Comparison of ENCODE assay signal across 24 mouse cellular contexts in genomic region chr9:57283311-57283710, GRCm38 (mm10). TPM values are rescaled to one million over a fixed set of nuclear protein-coding genes. Genes with fewer than 3 reads are reported as not detected.
A peak's percentile ranks its signal among the peaks of the same experiment; 100 is the strongest.
DNase-seq lines count a peak whose midpoint lies in the region; ATAC-seq and TF ChIP-seq lines count a peak whose summit lies in the region.
"Had no signal": no experiment of that assay in that cellular context is flagged by ENCODE, and none has a peak within 500 bp of the region (broad histone marks: within the 10 kb centered on the region; RNA-seq: fewer than 3 reads in every experiment).

No protein-coding gene starts in this region.

- peak; percentile 16 for DNase-seq in gastrocnemius, adult 18-20 months (ENCODE audit: low spot score)
- no peak for DNase-seq in gastrocnemius, adult 8-10 months (ENCODE audit: low spot score in 2 of 2)
- DNase-seq in liver, postnatal 0 days, result no peak
- peak; percentile 68 for DNase-seq in fat pad, adult 2 months (ENCODE audit: extremely low read depth, low read depth, low spot score)
- no peak for DNase-seq in heart, adult 9 months (ENCODE audit: low spot score in 2 of 2)
- no peak for DNase-seq in hindbrain, embryonic 14.5 days (ENCODE audit: low spot score)
- DNase-seq: adrenal gland, adult 8-10 months; cerebellum, adult 11-12 months; cerebellum, adult 9-10 months; cerebellum, postnatal 25 days; gastrocnemius, postnatal 36 days; heart, postnatal 14 days; kidney, adult 18-20 months had no signal

- peaks cover 33% of the 10 kb centered on the region for H3K4me1 ChIP-seq in liver, postnatal 0 days (ENCODE audit: insufficient read depth)
- peaks cover 31% of the 10 kb centered on the region for H3K4me1 ChIP-seq in liver, embryonic 12.5 days
- no peaks in the 10 kb centered on the region for H3K4me1 ChIP-seq in intestine, postnatal 0 days (replicated peaks; ENCODE audit: control insufficient read depth, insufficient read depth, low read length)
- peaks cover 7% of the 10 kb centered on the region for H3K4me1 ChIP-seq in hindbrain, embryonic 14.5 days (replicated peaks; ENCODE audit: control insufficient read depth, insufficient read depth, low read length)

- H3K36me3 ChIP-seq in liver, postnatal 0 days (replicated peaks; ENCODE audit: insufficient read depth, low read length), result no peaks in the 10 kb centered on the region
- no peaks in the 10 kb centered on the region for H3K36me3 ChIP-seq in liver, embryonic 12.5 days
- no peaks in the 10 kb centered on the region for H3K36me3 ChIP-seq in intestine, postnatal 0 days (ENCODE audit: control insufficient read depth, insufficient read depth)
- no peaks in the 10 kb centered on the region for H3K36me3 ChIP-seq in hindbrain, embryonic 14.5 days (replicated peaks; ENCODE audit: control insufficient read depth, insufficient read depth)
- H3K36me3 ChIP-seq: embryonic facial prominence, embryonic 13.5 days; heart, embryonic 15.5 days; hindbrain, embryonic 13.5 days had no signal

- no peak overlapping the region for H3K4me3 ChIP-seq in liver, postnatal 0 days (ENCODE audit: low read depth, low read length)
- no peak overlapping the region for H3K4me3 ChIP-seq in liver, embryonic 12.5 days
- H3K4me3 ChIP-seq in intestine, postnatal 0 days (ENCODE audit: low read depth, low read length), result no peak overlapping the region
- H3K4me3 ChIP-seq in hindbrain, embryonic 14.5 days (replicated peaks; ENCODE audit: low read length), result no peak overlapping the region
- H3K4me3 ChIP-seq: embryonic facial prominence, embryonic 13.5 days; heart, embryonic 15.5 days; hindbrain, embryonic 13.5 days had no signal

- no peak for TF ChIP-seq CTCF in liver, postnatal 0 days (IDR thresholded peaks at IDR 0.05; ENCODE audit: low read depth)
- no peak for TF ChIP-seq CTCF in intestine, postnatal 0 days (IDR thresholded peaks at IDR 0.05; ENCODE audit: low read depth)

- no peak for TF ChIP-seq EP300 in liver, postnatal 0 days (IDR thresholded peaks at IDR 0.05; ENCODE audit: low read depth)

- no peaks in the 10 kb centered on the region for H3K9me3 ChIP-seq in liver, postnatal 0 days (ENCODE audit: low read length)
- H3K9me3 ChIP-seq in liver, embryonic 12.5 days (replicated peaks), result no peaks in the 10 kb centered on the region
- no peaks in the 10 kb centered on the region for H3K9me3 ChIP-seq in intestine, postnatal 0 days (ENCODE audit: control insufficient read depth)
- no peaks in the 10 kb centered on the region for H3K9me3 ChIP-seq in hindbrain, embryonic 14.5 days (ENCODE audit: control insufficient read depth, low read length)
- H3K9me3 ChIP-seq: embryonic facial prominence, embryonic 13.5 days; heart, embryonic 15.5 days; hindbrain, embryonic 13.5 days had no signal

- H3K9ac ChIP-seq in liver, postnatal 0 days (replicated peaks), result no peak overlapping the region
- no peak overlapping the region for H3K9ac ChIP-seq in liver, embryonic 12.5 days
- H3K9ac ChIP-seq in intestine, postnatal 0 days (ENCODE audit: low read depth, low read length), result no peak overlapping the region
- no peak overlapping the region for H3K9ac ChIP-seq in hindbrain, embryonic 14.5 days
- H3K9ac ChIP-seq: embryonic facial prominence, embryonic 13.5 days; heart, embryonic 15.5 days; hindbrain, embryonic 13.5 days had no signal

- WGBS in liver, postnatal 0 days (ENCODE audit: insufficient replicate concordance), result 64% methylated on average over 4 of the region's 4 CpGs
- 62% methylated on average over 4 of the region's 4 CpGs for WGBS in liver, embryonic 12.5 days (ENCODE audit: insufficient replicate concordance)
- WGBS in intestine, postnatal 0 days, result 55% methylated on average over 4 of the region's 4 CpGs
- WGBS in hindbrain, embryonic 14.5 days, result 63% methylated on average over 4 of the region's 4 CpGs

- no peak overlapping the region for H3K4me2 ChIP-seq in liver, postnatal 0 days (ENCODE audit: low read depth, low read length)
- H3K4me2 ChIP-seq in liver, embryonic 12.5 days, result no peak overlapping the region
- 0 out of 2 replicates have a peak overlapping the region, but pooled peaks have one; percentile 9 for H3K4me2 ChIP-seq in intestine, postnatal 0 days (replicated peaks; ENCODE audit: low read depth)
- no peak overlapping the region for H3K4me2 ChIP-seq in hindbrain, embryonic 14.5 days (replicated peaks)
- H3K4me2 ChIP-seq: embryonic facial prominence, embryonic 13.5 days; heart, embryonic 11.5 days; heart, embryonic 15.5 days; hindbrain, embryonic 13.5 days had no signal

- no peaks in the 10 kb centered on the region for H3K27me3 ChIP-seq in liver, postnatal 0 days (ENCODE audit: insufficient read depth, low read length)
- H3K27me3 ChIP-seq in liver, embryonic 12.5 days (replicated peaks), result peaks cover 40% of the 10 kb centered on the region
- H3K27me3 ChIP-seq in intestine, postnatal 0 days (replicated peaks; ENCODE audit: control insufficient read depth, insufficient read depth, low read length), result no peaks in the 10 kb centered on the region
- H3K27me3 ChIP-seq in hindbrain, embryonic 14.5 days (ENCODE audit: control insufficient read depth, insufficient read depth, low read length), result 0 out of 2 replicates have a peak, but pooled peaks cover 3% of the 10 kb centered on the region
- H3K27me3 ChIP-seq: CH12.LX; heart, embryonic 15.5 days had no signal

- ATAC-seq in liver, postnatal 0 days, result no peak
- no peak for ATAC-seq in liver, embryonic 12.5 days
- no peak for ATAC-seq in intestine, postnatal 0 days
- no peak for ATAC-seq in hindbrain, embryonic 14.5 days (ENCODE audit: low FRiP score)
- ATAC-seq: forebrain, embryonic 14.5 days had no signal

- peak overlapping the region; percentile 9 for H3K27ac ChIP-seq in liver, postnatal 0 days (ENCODE audit: low read depth)
- H3K27ac ChIP-seq in liver, embryonic 12.5 days, result no peak overlapping the region
- no peak overlapping the region for H3K27ac ChIP-seq in intestine, postnatal 0 days (ENCODE audit: low read depth, low read length)
- no peak overlapping the region for H3K27ac ChIP-seq in hindbrain, embryonic 14.5 days
- H3K27ac ChIP-seq: embryonic facial prominence, embryonic 13.5 days; heart, embryonic 15.5 days; hindbrain, embryonic 13.5 days had no signal

RNA-seq across cellular contexts. Expression of gene 1700017B05Rik, which starts 20.9 kb away (rescaled TPM):
- 1 to 10 TPM; 2.9 to 4.0 TPM for total RNA-seq in gastrocnemius, adult 18-20 months (2021)
- 1 to 10 TPM; 1.8 to 3.3 (median 2.5) TPM for total RNA-seq in gastrocnemius, adult 8-10 months (2022)
- polyA plus RNA-seq in liver, postnatal 0 days (2015; fragmentation: Nextera tagmentation; extraction: Ambion mirVana), result 10.1 and 10.4 TPM in 2 replicates
- 22.2 and 23.4 TPM in 2 replicates for polyA plus RNA-seq in liver, embryonic 12.5 days (2016; fragmentation: Nextera tagmentation; extraction: Ambion mirVana)
- 12.8 and 14.2 TPM in 2 replicates for polyA plus RNA-seq in intestine, postnatal 0 days (2015; fragmentation: Nextera tagmentation; extraction: Ambion mirVana)
- 3.2 and 3.4 TPM in 2 replicates for polyA plus RNA-seq in hindbrain, embryonic 14.5 days (2014; fragmentation: Nextera tagmentation; extraction: Ambion mirVana)

RNA-seq across cellular contexts. Expression of gene Trcg1, which starts 47.0 kb away (rescaled TPM):
- total RNA-seq in gastrocnemius, adult 18-20 months (2021), result not detected
- not detected for total RNA-seq in gastrocnemius, adult 8-10 months (2022)
- not detected in 2 replicates for polyA plus RNA-seq in liver, postnatal 0 days (2015; fragmentation: Nextera tagmentation; extraction: Ambion mirVana)
- polyA plus RNA-seq in liver, embryonic 12.5 days (2016; fragmentation: Nextera tagmentation; extraction: Ambion mirVana), result not detected in 2 replicates
- not detected in 2 replicates for polyA plus RNA-seq in intestine, postnatal 0 days (2015; fragmentation: Nextera tagmentation; extraction: Ambion mirVana)
- not detected in 2 replicates for polyA plus RNA-seq in hindbrain, embryonic 14.5 days (2014; fragmentation: Nextera tagmentation; extraction: Ambion mirVana)
- total RNA-seq: adrenal gland, adult 8-10 months; CH12.LX; gastrocnemius, postnatal 36 days; heart, adult 18-20 months; heart, postnatal 14 days; hematopoietic stem cell, adult 5-6 weeks had no signal
- polyA plus RNA-seq: cortical plate, adult 2 months; embryonic facial prominence, embryonic 13.5 days; forebrain, embryonic 14.5 days; heart, embryonic 11.5 days; heart, embryonic 15.5 days; hindbrain, embryonic 13.5 days had no signal

Comparison
In these comparisons a context has a peak if more than half of its experiments do, and no peak if none do; other contexts are left out.
1. DNase-seq: peak in gastrocnemius, adult 18-20 months (single experiment) and fat pad, adult 2 months (single experiment); none in gastrocnemius, adult 8-10 months (0 of 2), liver, postnatal 0 days (single experiment), heart, adult 9 months (0 of 2) and hindbrain, embryonic 14.5 days (single experiment).